8 mouse cellular contexts compared by ENCODE assay signal in the genomic region with DNA sequence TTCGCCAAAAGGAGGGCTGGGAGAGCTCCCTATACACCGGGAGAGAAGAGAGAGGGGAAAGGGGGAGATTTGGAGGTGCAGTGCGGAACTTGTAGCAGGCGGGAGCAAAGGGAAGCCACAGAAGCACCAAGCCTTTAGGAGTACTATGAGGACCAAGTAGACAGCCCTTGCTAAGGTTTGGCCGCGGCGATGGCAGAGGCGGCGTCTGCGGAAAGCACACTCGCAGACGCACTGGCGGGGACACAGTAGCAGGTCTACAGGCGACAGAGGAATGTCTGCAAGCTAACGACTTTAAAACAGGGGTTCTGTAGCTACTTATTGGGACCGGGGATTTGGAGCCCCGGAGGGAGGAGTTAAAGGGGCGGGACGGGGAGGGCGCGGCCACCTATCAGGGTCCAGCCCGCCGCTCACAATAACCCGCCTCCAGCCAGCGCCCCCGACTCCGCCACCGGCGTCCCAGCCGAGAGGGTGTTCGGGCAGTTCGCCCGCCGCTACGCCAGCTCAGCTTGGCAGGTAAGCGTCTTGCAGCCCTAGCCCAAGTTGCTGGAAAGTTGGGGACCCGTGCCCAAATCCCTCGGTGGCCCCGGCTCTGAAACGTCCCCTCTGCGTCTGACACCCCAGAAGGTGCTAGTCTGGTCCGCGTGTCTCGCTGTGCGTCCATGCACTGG. TPM values are rescaled to one million over a fixed set of nuclear protein-coding genes. Genes with fewer than 3 reads are reported as not detected.
A peak's percentile ranks its signal among the peaks of the same experiment; 100 is the strongest.
DNase-seq lines count a peak whose midpoint lies in the region; ATAC-seq and TF ChIP-seq lines count a peak whose summit lies in the region.

A gene (plus strand): TSS at position 439 of the 668 bp plus-strand sequence.

- WGBS in forebrain, embryonic 16.5 days: under 1% methylated on average over 45 of the region's 45 CpGs
- WGBS in hindbrain, embryonic 11.5 days: under 1% methylated on average over 45 of the region's 45 CpGs
- under 1% methylated on average over 44 of the region's 45 CpGs for WGBS in limb, embryonic 14.5 days
- WGBS in midbrain, embryonic 13.5 days: under 1% methylated on average over 45 of the region's 45 CpGs

- H3K4me2 ChIP-seq in forebrain, embryonic 16.5 days (ENCODE audit: low read length): peak within 1 kb of the TSS; percentile 92
- H3K4me2 ChIP-seq in hindbrain, embryonic 11.5 days (replicated peaks; ENCODE audit: low read depth, low read length): peak within 1 kb of the TSS; percentile 95
- peak within 1 kb of the TSS; percentile 91 for H3K4me2 ChIP-seq in limb, embryonic 14.5 days (replicated peaks; ENCODE audit: low read depth, low read length, severe bottlenecking)
- H3K4me2 ChIP-seq in midbrain, embryonic 13.5 days (replicated peaks): peak within 1 kb of the TSS; percentile 86

- no peak for TF ChIP-seq CTCF in testis, adult 2 months (IDR thresholded peaks at IDR 0.05; ENCODE audit: control insufficient read depth, insufficient read depth, insufficient replicate concordance, low read depth, low read length)

- peak; percentile 28 to 38 for DNase-seq in CD8-positive naive resting alpha-beta T cell, adult 2 months (ENCODE audit: low read depth in 2 of 2, low spot score in 2 of 2)
- peak; percentile 70 for DNase-seq in adrenal gland, postnatal 25 days
- peak; percentile 76 for DNase-seq in hindbrain, embryonic 11.5 days (ENCODE audit: low spot score)
- DNase-seq in limb, embryonic 14.5 days (ENCODE audit: low spot score): peak; percentile 52
- no peak for DNase-seq in layer of hippocampus, postnatal 25 days (ENCODE audit: extremely low spot score in 1 of 2, low spot score in 1 of 2)

- peak within 1 kb of the TSS; percentile 46 for H3K9ac ChIP-seq in forebrain, embryonic 16.5 days (replicated peaks; ENCODE audit: low read depth, low read length)
- peak within 1 kb of the TSS; percentile 52; the same call in 1 of the 2 replicates for H3K9ac ChIP-seq in hindbrain, embryonic 11.5 days (ENCODE audit: low read depth, low read length)
- H3K9ac ChIP-seq in limb, embryonic 14.5 days (ENCODE audit: low read depth, low read length, severe bottlenecking): peak within 1 kb of the TSS; percentile 60
- peak within 1 kb of the TSS; percentile 61 for H3K9ac ChIP-seq in midbrain, embryonic 13.5 days (replicated peaks)

- ATAC-seq in forebrain, embryonic 16.5 days: peak; percentile 69
- peak; percentile 54 for ATAC-seq in hindbrain, embryonic 11.5 days (ENCODE audit: low FRiP score)
- peak; percentile 76 for ATAC-seq in limb, embryonic 14.5 days (ENCODE audit: low FRiP score, low read depth)
- peak; percentile 69 for ATAC-seq in midbrain, embryonic 13.5 days

- H3K27me3 ChIP-seq in forebrain, embryonic 16.5 days (replicated peaks; ENCODE audit: control insufficient read depth, insufficient read depth, low read length): peaks cover 26% of the 10 kb centered on the region
- peaks cover 27% of the 10 kb centered on the region for H3K27me3 ChIP-seq in hindbrain, embryonic 11.5 days (ENCODE audit: control insufficient read depth, insufficient read depth, low read length)
- peaks cover 25% of the 10 kb centered on the region for H3K27me3 ChIP-seq in limb, embryonic 14.5 days (ENCODE audit: control insufficient read depth, insufficient read depth, low read length)
- H3K27me3 ChIP-seq in midbrain, embryonic 13.5 days: peaks cover 52% of the 10 kb centered on the region
- H3K27me3 ChIP-seq in testis, adult 2 months (ENCODE audit: control insufficient read depth, insufficient read depth, low read length): no peaks in the 10 kb centered on the region

- peak within 1 kb of the TSS; percentile 51 for H3K4me3 ChIP-seq in forebrain, embryonic 16.5 days (replicated peaks; ENCODE audit: low read length)
- H3K4me3 ChIP-seq in hindbrain, embryonic 11.5 days (ENCODE audit: low read depth, low read length): peak within 1 kb of the TSS; percentile 49
- H3K4me3 ChIP-seq in limb, embryonic 14.5 days (replicated peaks; ENCODE audit: low read length): peak within 1 kb of the TSS; percentile 47
- peak within 1 kb of the TSS; percentile 49 for H3K4me3 ChIP-seq in midbrain, embryonic 13.5 days (replicated peaks)
- H3K4me3 ChIP-seq in testis, adult 2 months (ENCODE audit: control insufficient read depth, low read depth, low read length): peak within 1 kb of the TSS; percentile 84

- TF ChIP-seq POLR2A in limb, embryonic 14.5 days (IDR thresholded peaks at IDR 0.05; ENCODE audit: borderline replicate concordance, extremely low read depth, insufficient read depth, insufficient read length): no peak
- 0 out of 2 replicates have a peak, but pooled peaks have one; percentile 33 for TF ChIP-seq POLR2A in testis, adult 2 months (IDR thresholded peaks at IDR 0.05; ENCODE audit: control insufficient read depth, low read depth, low read length)

- H3K36me3 ChIP-seq in forebrain, embryonic 16.5 days (ENCODE audit: control insufficient read depth, insufficient read depth): no peaks in the 10 kb centered on the region
- no peaks in the 10 kb centered on the region for H3K36me3 ChIP-seq in hindbrain, embryonic 11.5 days (ENCODE audit: control insufficient read depth, insufficient read depth, low read length)
- H3K36me3 ChIP-seq in limb, embryonic 14.5 days (ENCODE audit: control insufficient read depth, insufficient read depth, low read length): no peaks in the 10 kb centered on the region
- H3K36me3 ChIP-seq in midbrain, embryonic 13.5 days: no peaks in the 10 kb centered on the region
- H3K36me3 ChIP-seq in testis, adult 2 months (ENCODE audit: control insufficient read depth, insufficient read depth, low read length): no peaks in the 10 kb centered on the region

- H3K27ac ChIP-seq in forebrain, embryonic 16.5 days (ENCODE audit: low read length): no peak within 1 kb of the TSS
- H3K27ac ChIP-seq in hindbrain, embryonic 11.5 days (ENCODE audit: low read depth, low read length): no peak within 1 kb of the TSS
- no peak within 1 kb of the TSS for H3K27ac ChIP-seq in limb, embryonic 14.5 days (replicated peaks; ENCODE audit: low read depth, low read length)
- no peak within 1 kb of the TSS for H3K27ac ChIP-seq in midbrain, embryonic 13.5 days
- peak within 1 kb of the TSS; percentile 23; the same call in 1 of the 2 replicates for H3K27ac ChIP-seq in testis, adult 2 months (ENCODE audit: control insufficient read depth, insufficient read depth, low read depth, low read length)

- no peaks in the 10 kb centered on the region for H3K9me3 ChIP-seq in forebrain, embryonic 16.5 days (ENCODE audit: control insufficient read depth, low read length)
- H3K9me3 ChIP-seq in hindbrain, embryonic 11.5 days (ENCODE audit: control insufficient read depth, low read length): no peaks in the 10 kb centered on the region
- no peaks in the 10 kb centered on the region for H3K9me3 ChIP-seq in limb, embryonic 14.5 days (ENCODE audit: control insufficient read depth, low read length)
- H3K9me3 ChIP-seq in midbrain, embryonic 13.5 days: no peaks in the 10 kb centered on the region

- H3K4me1 ChIP-seq in forebrain, embryonic 16.5 days (replicated peaks; ENCODE audit: control insufficient read depth, insufficient read depth, low read length): peaks cover 12% of the 10 kb centered on the region
- H3K4me1 ChIP-seq in hindbrain, embryonic 11.5 days (replicated peaks; ENCODE audit: control insufficient read depth, insufficient read depth, low read length): peaks cover 9% of the 10 kb centered on the region; the same call in 1 of the 2 replicates
- peaks cover 4% of the 10 kb centered on the region for H3K4me1 ChIP-seq in limb, embryonic 14.5 days (ENCODE audit: control insufficient read depth, insufficient read depth, low read length)
- H3K4me1 ChIP-seq in midbrain, embryonic 13.5 days (replicated peaks): peaks cover 29% of the 10 kb centered on the region
- H3K4me1 ChIP-seq in testis, adult 2 months (ENCODE audit: control insufficient read depth, insufficient read depth, low read length): peaks cover 10% of the 10 kb centered on the region

RNA-seq across cellular contexts. Expression of the gene that starts here (rescaled TPM):
- total RNA-seq in adrenal gland, postnatal 25 days (2021): 3.9 and 4.3 TPM in 2 replicates
- 0.36 and 1.1 TPM in 2 replicates for polyA plus RNA-seq in forebrain, embryonic 16.5 days (2015; fragmentation: Nextera tagmentation; extraction: Ambion mirVana)
- 2.1 and 3.3 TPM in 2 replicates for polyA plus RNA-seq in hindbrain, embryonic 11.5 days (2014; fragmentation: Nextera tagmentation; extraction: Ambion mirVana)
- polyA plus RNA-seq in limb, embryonic 14.5 days (2012; rRNA removed): 4.2 and 5.7 TPM in 2 replicates
- polyA plus RNA-seq in limb, embryonic 14.5 days (2014; fragmentation: Nextera tagmentation; extraction: Ambion mirVana): 5.0 and 5.4 TPM in 2 replicates
- 0.80 and 1.2 TPM in 2 replicates for polyA plus RNA-seq in midbrain, embryonic 13.5 days (2015; fragmentation: Nextera tagmentation; extraction: Ambion mirVana)
- polyA plus RNA-seq in testis, adult 2 months (2012; rRNA removed): 9.8 and 11.0 TPM in 2 replicates
- not detected for total RNA-seq in layer of hippocampus, postnatal 25 days (2021)

Comparison
In these comparisons a context has a peak if more than half of its experiments do, and no peak if none do; other contexts are left out.
1. DNase-seq: peak in CD8-positive naive resting alpha-beta T cell, adult 2 months (2 of 2), adrenal gland, postnatal 25 days (single experiment), hindbrain, embryonic 11.5 days (single experiment) and limb, embryonic 14.5 days (single experiment); none in layer of hippocampus, postnatal 25 days (0 of 2).
2. Peak in every context shown above with its lines, with median percentiles within 50 percentile points of each other: ATAC-seq, H3K4me2 ChIP-seq, H3K4me3 ChIP-seq and H3K9ac ChIP-seq.